Mouse (Mus musculus) bone marrow, adult 2 months (tissue): Measurements from ENCODE around the gene Rasa2. TPM values are rescaled to one million over a fixed set of nuclear protein-coding genes. Genes with fewer than 3 reads are reported as not detected.

Source experiments
- H3K27ac ChIP-seq: fragments of 200-500 bp; 2 replicates; pipeline ENCODE4 v1.5.1; 2012; ENCODE audit warnings: low read depth, mild to moderate bottlenecking, control low read depth, inconsistent platforms, low read length; ENCODE audit not compliant: control insufficient read depth, poor library complexity, insufficient read depth
- H3K4me1 ChIP-seq: fragments of 200-500 bp; 2 replicates; pipeline ENCODE4 v1.6.1; 2011; ENCODE audit warnings: low read length; ENCODE audit not compliant: control insufficient read depth, insufficient read depth
- H3K4me3 ChIP-seq: fragments of 200-500 bp; replicated peaks from 2 replicates; pipeline ENCODE3; 2011; ENCODE audit warnings: mild to moderate bottlenecking, low read depth, low read length, control low read depth; ENCODE audit not compliant: control insufficient read depth
- CTCF ChIP-seq: fragments of 200-500 bp; IDR thresholded peaks from 2 replicates; pipeline ENCODE4 v1.5.1; 2011; ENCODE audit warnings: low read length, control low read depth; ENCODE audit not compliant: control insufficient read depth, insufficient read depth
- POLR2A ChIP-seq: fragments of 200-500 bp; IDR thresholded peaks from 2 replicates; pipeline ENCODE4 v1.6.1; 2011; ENCODE audit warnings: low read depth, mild to moderate bottlenecking, control low read depth, low read length, borderline replicate concordance; ENCODE audit not compliant: control insufficient read depth
- WGBS: fragments of 180-500 bp; shearing (Covaris S2); methylation state at CpG from one replicate; pipeline ENCODE4 v1.1.7; 2018; 5-methylcytosine and 5-hydroxymethylcytosine counted together
- polyA plus RNA-seq: library from polyadenylated mRNA; stranded (reverse); fragments of >200 nt; gene quantifications from 2 replicates; pipeline ENCODE4 v1.2.4, GENCODE M21; 2011; ENCODE audit warnings: low replicate concordance; ENCODE audit not compliant: missing spikeins, insufficient read depth, insufficient read length

Rasa2 gene
- polyA plus RNA-seq, 1 experiment = 5.6 TPM

- no peaks in the 10 kb centered on the region for H3K4me1 ChIP-seq
- no peak overlapping the region for H3K4me3 ChIP-seq
- no peak for TF ChIP-seq POLR2A
- TF ChIP-seq CTCF = no peak
- 61% methylated on average over 7 of the region's 7 CpGs for WGBS
- no peak overlapping the region for H3K27ac ChIP-seq
Observed at GRCm38 (mm10) chr9:96501217-96501616, 130.2 kb downstream of the Rasa2 start.

- Histone ChIP-seq H3K4me1 (no peaks in the 10 kb centered on the region; the same call in 1 of the 2 replicates), H3K27ac (no peak overlapping the region), H3K4me3 (no peak overlapping the region)
- no peak for TF ChIP-seq POLR2A
- WGBS = 69% methylated on average over 3 of the region's 3 CpGs
Observed at GRCm38 (mm10) chr9:96493212-96493611, 138.2 kb downstream of the Rasa2 start.

DNA sequence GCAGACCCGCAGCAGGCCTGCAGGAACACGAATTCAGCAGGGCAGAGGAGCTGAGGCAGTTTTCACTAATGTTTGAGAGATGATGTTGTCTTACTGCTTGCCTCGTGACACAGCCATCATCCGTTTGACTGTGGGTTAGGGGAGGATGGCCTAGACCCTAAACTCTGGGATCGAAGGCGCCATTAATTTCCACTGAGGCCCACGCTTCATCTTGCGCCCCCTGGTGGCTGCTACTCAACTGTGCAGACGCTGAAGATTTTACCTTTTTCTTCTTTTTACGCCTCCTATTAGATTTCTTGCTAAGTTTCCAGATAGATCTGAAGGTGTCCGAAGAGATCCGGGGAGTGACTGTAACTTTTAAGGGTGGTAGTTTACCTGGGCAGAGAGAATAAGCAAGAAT is 139.6 kb downstream of the Rasa2 start:
- H3K4me1 ChIP-seq = no peaks in the 10 kb centered on the region; the same call in 1 of the 2 replicates
- WGBS = 37% methylated on average over 12 of the region's 12 CpGs

More for the DNA sequence above, 139.6 kb downstream of the Rasa2 start:
- Histone ChIP-seq H3K4me3 (no peak overlapping the region), H3K27ac (no peak overlapping the region)
- TF ChIP-seq CTCF (peak; percentile 85), POLR2A (no peak)

Other genes starting within 250 kb of the Rasa2 start
- 30.2 and 62.2 TPM in 2 replicates for gene Rnf7, start 152.9 kb downstream of the Rasa2 start, polyA plus RNA-seq
- gene Gm28729, start 106.4 kb downstream of the Rasa2 start, polyA plus RNA-seq = not detected in 2 replicates
- 5.6 and 14.8 TPM in 2 replicates for gene Zbtb38, start 121.2 kb upstream of the Rasa2 start, polyA plus RNA-seq